Mouse (Mus musculus): ENCODE data around the gene Plek. TPM values are rescaled to one million over a fixed set of nuclear protein-coding genes. Genes with fewer than 3 reads are reported as not detected.

Gene Plek
- total RNA-seq, 1 experiment: 0.54 TPM

DNA sequence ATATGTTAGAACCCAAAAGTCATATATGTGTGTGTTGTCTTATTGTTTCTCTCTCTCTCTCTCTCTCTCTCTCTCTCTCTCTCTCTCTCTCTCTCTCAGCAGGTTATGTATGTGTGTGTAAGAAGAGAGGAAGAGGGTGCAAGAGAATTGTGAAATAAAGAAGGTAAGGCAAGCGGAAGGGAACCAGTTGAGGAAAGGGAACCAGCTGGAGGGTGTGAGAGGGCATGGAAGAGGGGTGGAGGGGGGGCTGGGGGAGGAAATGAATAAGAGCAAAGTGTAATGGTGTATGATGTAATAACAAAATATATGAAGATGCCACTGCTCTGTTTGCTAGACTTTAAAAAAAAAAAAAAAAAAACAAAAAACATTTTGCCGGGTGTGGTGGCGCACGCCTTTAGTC, 52.8 kb downstream of the Plek start:
- no peak overlapping the region for H3K27ac ChIP-seq (ENCODE audit: insufficient read depth, low read depth, low read length, poor library complexity, severe bottlenecking)
- in situ Hi-C loops (cut with MboI; ENCODE audit: low sequenced_read_pairs in 2 of 2, unreplicated experiment in 2 of 2): no loop called here
- TF ChIP-seq MAFK (IDR thresholded peaks at IDR 0.05; ENCODE audit: insufficient read depth, low read depth, low read length): no peak
- no peak for TF ChIP-seq ZNF384 (IDR thresholded peaks at IDR 0.05; ENCODE audit: low read depth, low read length)
- TF ChIP-seq ZC3H11A (IDR thresholded peaks at IDR 0.05; ENCODE audit: borderline replicate concordance, low read depth, low read length): no peak
- no peak for TF ChIP-seq HCFC1 (IDR thresholded peaks at IDR 0.05; ENCODE audit: borderline replicate concordance, insufficient read depth, low read length)
- no peak for TF ChIP-seq CHD2 (IDR thresholded peaks at IDR 0.05; ENCODE audit: low read depth, low read length)
- H3K9ac ChIP-seq (ENCODE audit: insufficient read depth, low read depth, low read length, poor library complexity, severe bottlenecking): no peak overlapping the region
- no peak for DNase-seq (ENCODE audit: low read depth, low spot score)
- H3K4me3 ChIP-seq (ENCODE audit: insufficient read depth in 1 of 2, low read depth in 1 of 2, low read length in 2 of 2, poor library complexity in 1 of 2, severe bottlenecking in 1 of 2): no peak overlapping the region
- no peaks in the 10 kb centered on the region for H3K9me3 ChIP-seq (ENCODE audit: control insufficient read depth, insufficient read depth, low read depth, low read length)
- H3K36me3 ChIP-seq (ENCODE audit: control insufficient read depth, insufficient read depth, low read length, poor library complexity, severe bottlenecking): no peaks in the 10 kb centered on the region
- no peaks in the 10 kb centered on the region for H3K4me1 ChIP-seq (ENCODE audit: control insufficient read depth in 2 of 2, insufficient read depth in 2 of 2, low read length in 2 of 2, poor library complexity in 1 of 2)

DNA sequence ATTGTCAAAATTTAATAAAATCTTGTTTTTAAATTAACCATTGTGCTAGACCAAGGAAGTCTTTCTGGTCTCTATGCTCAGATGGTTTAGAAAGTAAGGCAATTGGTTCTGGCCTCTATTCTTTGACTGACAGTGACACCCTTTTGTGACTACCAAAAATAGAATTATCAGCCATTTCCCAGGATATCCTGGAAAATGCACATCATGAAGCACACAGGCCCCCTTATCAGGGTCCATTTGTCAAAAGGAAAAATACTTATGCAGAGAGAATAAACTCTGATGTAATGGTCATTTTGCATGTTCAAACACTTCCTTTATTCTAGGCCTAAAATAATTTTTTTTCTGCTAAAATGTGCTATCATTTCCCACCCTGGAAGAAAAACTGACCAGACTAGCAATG, 54.7 kb downstream of the Plek start:
- TF ChIP-seq ZNF384 (IDR thresholded peaks at IDR 0.05; ENCODE audit: low read depth, low read length) (no peak), ZC3H11A (IDR thresholded peaks at IDR 0.05; ENCODE audit: borderline replicate concordance, low read depth, low read length) (no peak), MAFK (IDR thresholded peaks at IDR 0.05; ENCODE audit: insufficient read depth, low read depth, low read length) (no peak), HCFC1 (IDR thresholded peaks at IDR 0.05; ENCODE audit: borderline replicate concordance, insufficient read depth, low read length) (no peak), CHD2 (IDR thresholded peaks at IDR 0.05; ENCODE audit: low read depth, low read length) (no peak)
- DNase-seq (ENCODE audit: low read depth, low spot score): no peak
- Histone ChIP-seq H3K36me3 (ENCODE audit: control insufficient read depth, insufficient read depth, low read length, poor library complexity, severe bottlenecking) (no peaks in the 10 kb centered on the region), H3K9ac (ENCODE audit: insufficient read depth, low read depth, low read length, poor library complexity, severe bottlenecking) (no peak overlapping the region), H3K27ac (ENCODE audit: insufficient read depth, low read depth, low read length, poor library complexity, severe bottlenecking) (no peak overlapping the region), H3K4me3 (ENCODE audit: insufficient read depth in 1 of 2, low read depth in 1 of 2, low read length in 2 of 2, poor library complexity in 1 of 2, severe bottlenecking in 1 of 2) (no peak overlapping the region), H3K4me1 (ENCODE audit: control insufficient read depth in 2 of 2, insufficient read depth in 2 of 2, low read length in 2 of 2, poor library complexity in 1 of 2) (no peaks in the 10 kb centered on the region), H3K9me3 (ENCODE audit: control insufficient read depth, insufficient read depth, low read depth, low read length) (no peaks in the 10 kb centered on the region)
- in situ Hi-C loops (cut with MboI; ENCODE audit: low sequenced_read_pairs in 2 of 2, unreplicated experiment in 2 of 2): no loop called here

DNA sequence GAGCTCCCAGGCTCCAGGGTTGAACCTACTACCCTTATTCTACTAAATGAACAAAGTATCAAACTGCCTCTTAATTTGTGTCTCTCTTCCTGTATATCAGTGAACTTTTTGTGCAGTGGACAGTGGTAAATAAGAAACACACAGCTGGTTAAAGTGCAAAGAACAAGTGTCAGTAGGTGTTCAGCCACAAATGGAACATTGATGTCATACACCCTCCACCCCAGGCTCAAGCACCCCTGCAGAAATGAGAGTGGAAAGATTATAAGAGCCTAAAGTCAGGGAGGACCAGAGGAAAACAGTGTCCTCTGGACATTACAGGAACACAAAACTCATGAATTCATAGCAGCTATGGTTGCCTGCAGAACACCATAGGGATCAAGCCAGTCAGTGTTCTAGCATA, 55.4 kb downstream of the Plek start:
- in situ Hi-C loops (cut with MboI; ENCODE audit: low sequenced_read_pairs in 2 of 2, unreplicated experiment in 2 of 2): no loop called here
- Histone ChIP-seq H3K27ac (ENCODE audit: insufficient read depth, low read depth, low read length, poor library complexity, severe bottlenecking) (no peak overlapping the region), H3K4me1 (ENCODE audit: control insufficient read depth in 2 of 2, insufficient read depth in 2 of 2, low read length in 2 of 2, poor library complexity in 1 of 2) (no peaks in the 10 kb centered on the region), H3K9me3 (ENCODE audit: control insufficient read depth, insufficient read depth, low read depth, low read length) (no peaks in the 10 kb centered on the region), H3K36me3 (ENCODE audit: control insufficient read depth, insufficient read depth, low read length, poor library complexity, severe bottlenecking) (no peaks in the 10 kb centered on the region), H3K4me3 (ENCODE audit: insufficient read depth in 1 of 2, low read depth in 1 of 2, low read length in 2 of 2, poor library complexity in 1 of 2, severe bottlenecking in 1 of 2) (no peak overlapping the region), H3K9ac (ENCODE audit: insufficient read depth, low read depth, low read length, poor library complexity, severe bottlenecking) (no peak overlapping the region)
- no peak for DNase-seq (ENCODE audit: low read depth, low spot score)
- TF ChIP-seq MAFK (IDR thresholded peaks at IDR 0.05; ENCODE audit: insufficient read depth, low read depth, low read length) (no peak), HCFC1 (IDR thresholded peaks at IDR 0.05; ENCODE audit: borderline replicate concordance, insufficient read depth, low read length) (no peak), CHD2 (IDR thresholded peaks at IDR 0.05; ENCODE audit: low read depth, low read length) (no peak), ZNF384 (IDR thresholded peaks at IDR 0.05; ENCODE audit: low read depth, low read length) (no peak), ZC3H11A (IDR thresholded peaks at IDR 0.05; ENCODE audit: borderline replicate concordance, low read depth, low read length) (no peak)

DNA sequence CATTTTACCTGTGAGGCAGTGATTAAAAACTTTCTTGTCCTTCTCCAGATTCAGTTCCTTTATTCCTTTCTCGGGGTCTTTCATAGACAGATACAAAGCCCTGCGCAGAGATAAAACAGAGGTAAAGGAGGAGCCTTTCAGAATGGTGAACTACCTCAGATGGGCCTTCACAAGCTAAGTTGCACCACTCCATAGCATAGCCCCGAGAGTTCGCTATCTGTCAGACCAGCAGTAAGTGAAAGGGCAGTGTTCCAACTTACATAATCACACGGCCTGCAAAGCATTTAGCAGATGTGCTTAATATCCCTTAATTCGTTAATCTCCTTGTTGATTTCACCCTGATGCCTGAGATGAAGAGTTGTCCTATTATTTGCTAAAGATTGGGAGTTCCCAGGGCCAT, 59.3 kb downstream of the Plek start:
- Histone ChIP-seq H3K4me3 (ENCODE audit: insufficient read depth in 1 of 2, low read depth in 1 of 2, low read length in 2 of 2, poor library complexity in 1 of 2, severe bottlenecking in 1 of 2) (no peak overlapping the region), H3K36me3 (ENCODE audit: control insufficient read depth, insufficient read depth, low read length, poor library complexity, severe bottlenecking) (no peaks in the 10 kb centered on the region), H3K27ac (ENCODE audit: insufficient read depth, low read depth, low read length, poor library complexity, severe bottlenecking) (no peak overlapping the region), H3K9me3 (ENCODE audit: control insufficient read depth, insufficient read depth, low read depth, low read length) (no peaks in the 10 kb centered on the region), H3K4me1 (ENCODE audit: control insufficient read depth in 2 of 2, insufficient read depth in 2 of 2, low read length in 2 of 2, poor library complexity in 1 of 2) (no peaks in the 10 kb centered on the region), H3K9ac (ENCODE audit: insufficient read depth, low read depth, low read length, poor library complexity, severe bottlenecking) (no peak overlapping the region)
- DNase-seq (ENCODE audit: low read depth, low spot score): no peak
- in situ Hi-C loops (cut with MboI; ENCODE audit: low sequenced_read_pairs in 2 of 2, unreplicated experiment in 2 of 2): no loop called here
- TF ChIP-seq HCFC1 (IDR thresholded peaks at IDR 0.05; ENCODE audit: borderline replicate concordance, insufficient read depth, low read length): no peak
- no peak for TF ChIP-seq MAFK (IDR thresholded peaks at IDR 0.05; ENCODE audit: insufficient read depth, low read depth, low read length)
- TF ChIP-seq ZC3H11A (IDR thresholded peaks at IDR 0.05; ENCODE audit: borderline replicate concordance, low read depth, low read length): no peak
- no peak for TF ChIP-seq CHD2 (IDR thresholded peaks at IDR 0.05; ENCODE audit: low read depth, low read length)
- TF ChIP-seq ZNF384 (IDR thresholded peaks at IDR 0.05; ENCODE audit: low read depth, low read length): no peak

DNA sequence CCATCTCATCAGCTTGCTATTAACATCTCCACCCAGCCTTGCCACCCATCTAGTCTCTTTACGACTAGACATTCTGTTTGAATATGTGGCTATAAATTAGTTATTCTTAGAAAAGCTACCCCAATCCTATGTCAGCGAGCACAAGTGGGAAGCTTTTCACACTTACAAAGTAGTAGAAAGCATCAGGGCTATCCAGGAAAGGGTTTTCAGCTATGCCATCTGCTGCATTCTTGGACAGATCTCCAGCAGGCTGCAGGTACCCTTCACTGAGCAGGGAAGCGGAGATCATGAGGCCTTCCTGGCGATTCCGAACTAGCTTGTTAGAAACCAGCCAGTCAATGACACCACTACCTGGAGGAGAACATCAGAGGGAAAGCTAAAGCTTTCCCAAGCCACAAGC, 62.3 kb downstream of the Plek start:
- Histone ChIP-seq H3K9me3 (ENCODE audit: control insufficient read depth, insufficient read depth, low read depth, low read length) (no peaks in the 10 kb centered on the region), H3K4me1 (ENCODE audit: control insufficient read depth in 2 of 2, insufficient read depth in 2 of 2, low read length in 2 of 2, poor library complexity in 1 of 2) (no peaks in the 10 kb centered on the region), H3K36me3 (ENCODE audit: control insufficient read depth, insufficient read depth, low read length, poor library complexity, severe bottlenecking) (no peaks in the 10 kb centered on the region), H3K4me3 (ENCODE audit: insufficient read depth in 1 of 2, low read depth in 1 of 2, low read length in 2 of 2, poor library complexity in 1 of 2, severe bottlenecking in 1 of 2) (no peak overlapping the region), H3K27ac (ENCODE audit: insufficient read depth, low read depth, low read length, poor library complexity, severe bottlenecking) (no peak overlapping the region), H3K9ac (ENCODE audit: insufficient read depth, low read depth, low read length, poor library complexity, severe bottlenecking) (no peak overlapping the region)
- in situ Hi-C loops (cut with MboI; ENCODE audit: low sequenced_read_pairs in 2 of 2, unreplicated experiment in 2 of 2): no loop called here
- TF ChIP-seq ZNF384 (IDR thresholded peaks at IDR 0.05; ENCODE audit: low read depth, low read length) (no peak), ZC3H11A (IDR thresholded peaks at IDR 0.05; ENCODE audit: borderline replicate concordance, low read depth, low read length) (no peak), MAFK (IDR thresholded peaks at IDR 0.05; ENCODE audit: insufficient read depth, low read depth, low read length) (no peak), HCFC1 (IDR thresholded peaks at IDR 0.05; ENCODE audit: borderline replicate concordance, insufficient read depth, low read length) (no peak), CHD2 (IDR thresholded peaks at IDR 0.05; ENCODE audit: low read depth, low read length) (no peak)
- no peak for DNase-seq (ENCODE audit: low read depth, low spot score)
